Mouse (Mus musculus): ENCODE results near the gene Gch1.

GRCm38 (mm10) chr14:47160051-47160640 lies 29.1 kb downstream of the Gch1 start:
- TF ChIP-seq POLR2A (IDR thresholded peaks at IDR 0.05; ENCODE audit: borderline replicate concordance, control insufficient read depth, low read depth, low read length) (no peak), CTCF (IDR thresholded peaks at IDR 0.05; ENCODE audit: control insufficient read depth, insufficient read depth, low read length) (no peak)
